Mouse (Mus musculus) ovary, postnatal 10 days (tissue): Measurements from ENCODE around the gene Traf3ip3.
A peak's percentile ranks its signal among the peaks of the same experiment; 100 is the strongest.

ENCODE experiments used
- DNase-seq: peaks from one replicate; pipeline ENCODE4 v3.0.0; 2022; ENCODE audit warnings: low spot score

Traf3ip3 gene

DNA sequence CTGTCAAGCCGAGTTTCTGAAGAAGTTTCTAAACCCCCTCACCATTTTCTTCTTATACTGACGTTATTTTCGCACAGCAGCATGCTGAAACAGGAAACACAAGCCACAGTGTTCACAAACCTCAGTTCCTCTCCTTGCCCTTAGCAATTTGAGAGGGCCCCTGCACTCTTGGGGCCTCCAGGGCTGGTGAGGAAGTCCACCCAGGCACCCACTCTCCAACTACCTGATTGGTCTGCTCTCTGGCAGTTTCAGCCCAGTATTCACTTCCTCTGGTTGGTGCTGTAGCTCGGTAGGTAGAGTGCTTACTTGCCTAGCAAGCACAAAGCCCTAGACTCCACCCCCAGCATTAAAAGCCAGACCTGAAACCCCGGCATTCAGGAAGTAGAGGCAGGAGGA lies at the start of gene Traf3ip3:
Traf3ip3 (minus strand) TSS at position 321 of the 396 bp plus-strand sequence.
- no peak for DNase-seq

DNA sequence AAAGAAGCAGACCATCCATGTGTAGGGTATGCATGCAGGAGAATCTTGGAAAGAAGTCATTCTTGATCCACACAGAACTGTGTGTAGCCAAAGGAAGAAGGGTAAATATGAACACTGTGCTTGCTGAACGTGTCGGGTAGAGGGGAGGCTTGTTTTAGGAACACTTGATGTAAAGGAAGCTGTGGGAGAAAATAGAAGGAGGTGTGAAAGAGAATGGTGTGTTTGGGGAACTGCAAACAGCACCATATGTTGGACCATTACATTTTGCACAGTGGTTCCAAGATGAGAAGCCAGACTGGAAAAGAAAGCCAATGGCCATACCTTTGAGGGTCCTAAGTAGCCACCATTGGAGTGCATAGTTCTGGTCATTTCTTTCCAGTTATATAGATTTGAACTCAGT lies 48.5 kb upstream of the Traf3ip3 start:
- DNase-seq, result no peak

DNA sequence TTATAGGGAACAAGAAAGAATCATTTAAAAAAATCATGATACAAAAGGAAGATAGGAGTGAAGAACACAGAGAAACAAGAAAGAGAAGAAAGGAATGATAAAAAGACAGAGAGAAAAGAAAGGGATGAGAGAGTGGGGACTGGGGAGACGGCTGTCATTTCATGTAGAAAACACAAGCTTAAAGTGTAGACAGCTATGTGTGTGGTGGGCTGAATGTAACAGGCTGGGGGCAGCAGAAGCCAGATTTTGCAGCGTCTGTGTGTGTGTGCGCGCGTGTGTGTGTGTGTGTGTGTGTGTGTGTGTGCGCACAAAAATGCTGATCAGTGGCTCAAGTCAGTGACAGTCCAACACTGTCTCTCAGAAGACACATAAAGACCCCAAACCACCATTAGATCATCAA lies 42.7 kb upstream of the Traf3ip3 start:
- no peak for DNase-seq

DNA sequence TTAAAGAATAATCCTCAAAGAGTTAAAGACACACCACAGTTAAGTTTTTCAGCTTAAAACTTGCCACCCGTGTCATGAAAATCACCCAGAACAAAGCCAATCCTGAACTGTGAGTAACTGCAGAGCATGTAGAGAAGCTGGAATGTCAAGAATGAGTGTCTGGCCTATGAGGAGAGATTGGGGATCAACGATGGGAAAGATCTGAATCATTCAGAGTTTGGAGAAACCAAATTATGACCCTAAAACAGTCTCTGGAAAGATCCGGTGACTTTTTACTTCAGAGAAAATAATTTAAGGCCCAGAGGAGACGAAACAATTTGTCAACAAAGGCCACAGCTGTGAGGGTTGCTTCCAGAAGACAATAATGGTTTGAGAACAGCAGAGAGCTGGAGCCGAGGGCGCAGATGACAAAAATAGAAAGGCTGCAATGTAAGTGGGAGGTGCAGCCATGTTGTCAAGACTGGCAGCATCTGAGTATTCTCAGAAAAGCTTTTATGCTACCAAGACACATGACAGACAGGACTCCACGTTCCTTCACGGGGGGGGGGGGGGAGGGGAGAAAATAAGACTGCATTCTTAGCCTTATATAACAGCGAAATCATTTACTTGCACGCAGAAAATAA lies 42.2 kb upstream of the Traf3ip3 start:
- DNase-seq, result no peak

DNA sequence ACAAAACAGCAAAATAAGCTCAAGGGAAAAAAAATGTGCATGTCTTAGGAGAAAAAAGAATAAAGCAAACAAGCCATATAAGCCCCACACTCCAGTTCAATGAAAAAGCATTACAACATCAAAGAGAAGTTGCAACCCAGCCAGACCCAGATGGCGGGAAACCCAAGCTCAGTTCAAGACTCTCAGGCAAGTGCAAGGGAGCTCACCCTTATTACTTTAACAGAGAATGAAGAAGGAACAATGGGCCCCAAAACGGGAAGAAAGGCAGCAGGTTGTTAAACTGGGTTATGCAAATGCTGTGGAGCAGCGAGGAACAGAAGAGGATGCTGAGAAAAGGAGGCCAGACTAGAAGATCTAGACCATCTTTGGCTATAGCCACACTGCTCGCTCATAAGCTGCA lies 41.4 kb upstream of the Traf3ip3 start:
- no peak for DNase-seq

DNA sequence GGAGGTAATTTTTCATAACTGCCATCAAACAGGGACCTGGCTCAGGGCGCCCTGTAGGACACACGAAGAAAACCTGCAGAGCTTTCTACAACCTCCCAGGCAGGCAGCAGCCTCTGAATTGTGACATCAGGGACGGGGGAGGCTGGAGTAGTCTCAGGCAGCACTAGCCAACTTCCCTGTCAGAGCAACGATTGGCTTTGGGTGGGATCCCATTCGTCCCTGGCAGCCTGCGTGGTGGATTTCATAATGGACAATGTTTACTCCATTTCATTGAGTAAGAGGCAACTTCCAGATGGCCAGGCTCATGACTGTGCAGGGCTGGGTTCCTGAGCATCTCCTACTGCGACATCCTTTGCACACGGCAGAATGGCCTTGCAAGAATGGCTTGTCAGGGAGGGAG lies 40.7 kb upstream of the Traf3ip3 start:
- peak; percentile 49 for DNase-seq

DNA sequence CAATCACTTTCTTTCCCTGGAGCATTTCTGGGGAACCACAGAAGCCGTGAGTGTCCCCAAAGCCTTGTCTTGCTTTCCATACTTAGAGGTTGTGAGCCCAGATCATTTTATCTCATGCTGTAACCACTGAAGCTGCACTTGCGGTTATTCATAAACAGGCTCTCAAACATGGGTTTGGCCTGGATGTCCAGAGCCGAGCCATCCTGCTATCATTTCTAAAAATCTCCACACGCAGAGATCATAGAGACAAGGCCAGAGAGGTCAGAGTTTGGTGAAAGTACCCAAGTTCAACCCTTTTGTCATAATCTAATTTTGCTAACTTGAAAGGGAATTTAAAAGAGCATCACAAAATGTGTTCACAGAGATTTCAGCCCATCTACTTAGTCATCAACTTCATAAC lies 39.9 kb upstream of the Traf3ip3 start:
- no peak for DNase-seq

DNA sequence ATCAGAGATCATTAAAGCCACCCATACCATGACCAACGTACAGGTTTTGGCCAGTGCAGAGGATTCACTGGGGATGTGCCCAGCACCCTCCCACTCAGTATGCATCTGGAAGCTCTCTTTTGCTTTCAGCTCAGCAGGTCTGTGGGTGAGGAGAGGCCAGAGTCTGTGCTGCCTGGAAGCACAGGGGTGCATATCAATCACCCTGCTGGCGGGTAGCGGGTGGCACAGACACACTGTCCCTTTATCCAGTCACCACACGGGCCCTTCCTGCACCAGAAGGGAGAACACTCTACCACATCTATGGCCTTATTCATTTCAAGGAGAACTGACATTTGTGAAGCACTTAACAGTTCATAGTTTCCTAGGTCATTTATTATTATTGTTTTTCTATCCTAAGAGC lies 36.9 kb upstream of the Traf3ip3 start:
- DNase-seq, result no peak

DNA sequence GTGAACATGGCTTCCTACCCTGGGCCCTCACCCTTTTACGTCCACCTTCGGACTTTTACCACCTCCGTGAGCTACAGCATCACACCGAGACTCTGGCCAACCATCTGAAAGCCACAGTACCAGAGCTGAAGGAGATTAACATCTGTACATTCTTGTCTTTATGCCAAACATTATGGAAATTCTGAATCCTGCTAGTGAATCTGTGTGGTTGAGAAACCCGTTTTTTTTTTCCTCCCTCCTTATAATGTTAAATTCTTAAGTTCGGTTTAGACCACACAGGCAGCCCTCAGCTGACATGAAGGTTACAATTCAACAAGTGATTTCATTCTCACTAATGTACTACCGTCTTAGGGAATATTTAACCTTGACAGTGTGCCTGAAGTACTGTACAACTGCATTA lies 33.4 kb upstream of the Traf3ip3 start:
- DNase-seq, result no peak

DNA sequence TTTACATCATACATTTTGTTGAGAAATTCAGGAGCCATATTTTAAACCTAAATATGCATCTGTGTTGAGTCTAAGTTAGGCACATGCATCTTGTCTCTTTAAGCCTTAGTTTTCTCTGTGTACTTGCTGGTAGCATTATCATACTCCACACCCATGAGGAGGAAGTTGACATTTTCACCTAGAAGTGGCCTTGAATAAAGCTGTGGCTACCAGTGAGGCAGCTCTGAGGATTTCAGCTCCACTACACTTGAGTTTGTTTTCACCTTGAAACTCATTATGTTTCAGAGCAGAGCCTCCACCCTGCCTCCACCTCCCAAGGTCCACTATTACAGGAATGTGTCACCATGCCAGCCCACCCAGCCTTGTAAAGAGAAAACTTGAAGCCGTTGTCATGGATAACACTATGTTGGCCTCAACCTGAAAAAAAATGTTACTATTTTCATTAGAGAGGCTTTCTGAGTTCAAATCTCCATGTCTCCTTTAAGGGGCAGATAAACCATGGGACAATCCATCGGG lies 32.7 kb upstream of the Traf3ip3 start:
- no peak for DNase-seq

DNA sequence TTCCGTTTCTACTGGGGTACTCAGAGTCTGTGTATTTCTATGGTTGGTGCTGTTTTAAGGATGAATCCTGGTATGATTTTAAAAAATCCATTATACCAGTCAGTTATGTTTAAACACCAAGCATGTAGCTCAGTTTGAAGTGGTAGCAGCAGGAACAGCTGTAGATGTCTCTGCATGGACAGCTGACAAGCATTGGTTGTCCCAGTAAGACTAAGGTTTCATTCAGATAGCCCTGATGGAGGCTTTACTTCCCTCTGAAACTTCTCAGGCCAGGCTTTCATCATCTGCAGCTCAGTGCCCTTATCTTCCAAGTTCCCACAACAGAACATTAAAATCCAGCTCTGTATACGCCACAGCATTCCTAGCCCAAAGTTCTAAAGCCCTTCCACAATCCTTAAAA lies 31.2 kb upstream of the Traf3ip3 start:
- DNase-seq, result no peak

DNA sequence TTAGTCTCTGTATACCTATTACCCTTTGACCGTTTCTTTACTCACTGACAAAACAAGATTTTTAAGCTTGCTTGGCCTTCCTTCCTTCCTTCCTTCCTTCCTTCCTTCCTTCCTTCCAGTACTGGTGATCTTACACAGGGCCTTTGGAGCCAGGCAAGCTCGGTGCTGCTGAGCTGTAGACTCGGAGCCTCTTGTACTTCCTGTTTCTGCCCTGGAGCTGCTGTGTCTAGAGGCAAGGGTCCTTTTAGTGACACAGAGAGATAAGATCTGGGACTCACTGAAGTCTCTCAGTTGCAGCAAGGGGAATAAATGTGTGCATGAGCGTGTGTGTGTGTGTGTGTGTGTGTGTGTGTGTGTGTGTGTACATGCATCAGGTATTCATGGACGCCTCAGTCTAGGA lies 29.4 kb upstream of the Traf3ip3 start:
- DNase-seq, result no peak

DNA sequence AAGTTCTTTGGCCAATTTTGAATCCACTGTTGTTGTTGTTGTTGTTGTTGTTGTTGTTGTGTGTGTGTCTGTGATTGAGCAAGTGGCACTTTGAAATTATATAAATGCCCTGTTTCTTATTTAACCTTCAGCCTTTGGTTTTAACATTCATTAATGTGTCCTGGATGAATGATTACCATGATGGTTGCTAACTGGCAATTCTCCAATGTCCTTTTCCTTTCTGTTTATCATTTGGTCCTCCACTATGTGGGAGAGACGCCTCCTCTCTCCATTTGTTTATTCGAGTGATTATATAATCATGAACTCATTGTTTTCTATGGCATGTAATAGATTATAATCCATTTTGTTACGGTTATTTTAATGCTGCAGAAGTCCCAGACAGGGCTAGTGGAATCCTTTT lies 29.0 kb upstream of the Traf3ip3 start:
- DNase-seq, result no peak

DNA sequence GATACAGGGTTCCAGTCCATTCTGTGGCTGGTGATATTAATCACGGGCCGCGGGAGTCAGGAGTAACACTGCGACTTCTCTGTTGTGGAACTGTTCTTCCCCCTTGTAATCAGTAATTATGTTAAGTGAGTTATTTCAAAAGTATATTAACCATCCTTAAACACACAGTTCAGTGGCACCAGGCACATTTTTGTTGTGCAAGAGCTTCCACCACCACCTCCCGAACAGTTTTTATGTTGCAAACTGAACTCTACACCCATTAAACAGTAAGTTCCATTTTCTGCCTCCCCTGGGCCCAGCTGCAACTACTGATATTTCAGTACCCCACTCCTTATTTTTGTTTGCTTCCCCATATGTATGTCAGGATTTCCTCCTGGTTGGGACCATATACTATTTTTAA lies 28.1 kb upstream of the Traf3ip3 start:
- DNase-seq, result no peak

DNA sequence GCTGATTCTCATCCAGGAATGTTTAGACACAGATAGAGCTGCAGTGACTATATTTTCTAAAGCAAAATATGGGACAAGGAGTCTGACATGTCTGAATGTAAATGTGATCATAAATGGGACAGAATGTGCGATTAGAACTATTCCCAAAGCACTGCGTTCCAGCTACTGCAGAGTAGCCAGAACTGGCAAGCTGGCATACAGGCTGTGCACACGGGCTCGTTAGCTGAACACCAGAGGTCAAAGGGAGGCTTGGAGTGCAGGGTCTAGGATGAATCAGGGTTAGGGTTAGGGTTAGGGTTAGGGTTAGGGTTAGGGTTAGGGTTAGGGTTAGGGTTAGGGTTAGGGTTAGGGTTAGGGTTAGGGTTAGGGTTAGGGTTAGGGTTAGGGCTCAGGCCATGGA lies 26.0 kb upstream of the Traf3ip3 start:
- DNase-seq, result no peak

DNA sequence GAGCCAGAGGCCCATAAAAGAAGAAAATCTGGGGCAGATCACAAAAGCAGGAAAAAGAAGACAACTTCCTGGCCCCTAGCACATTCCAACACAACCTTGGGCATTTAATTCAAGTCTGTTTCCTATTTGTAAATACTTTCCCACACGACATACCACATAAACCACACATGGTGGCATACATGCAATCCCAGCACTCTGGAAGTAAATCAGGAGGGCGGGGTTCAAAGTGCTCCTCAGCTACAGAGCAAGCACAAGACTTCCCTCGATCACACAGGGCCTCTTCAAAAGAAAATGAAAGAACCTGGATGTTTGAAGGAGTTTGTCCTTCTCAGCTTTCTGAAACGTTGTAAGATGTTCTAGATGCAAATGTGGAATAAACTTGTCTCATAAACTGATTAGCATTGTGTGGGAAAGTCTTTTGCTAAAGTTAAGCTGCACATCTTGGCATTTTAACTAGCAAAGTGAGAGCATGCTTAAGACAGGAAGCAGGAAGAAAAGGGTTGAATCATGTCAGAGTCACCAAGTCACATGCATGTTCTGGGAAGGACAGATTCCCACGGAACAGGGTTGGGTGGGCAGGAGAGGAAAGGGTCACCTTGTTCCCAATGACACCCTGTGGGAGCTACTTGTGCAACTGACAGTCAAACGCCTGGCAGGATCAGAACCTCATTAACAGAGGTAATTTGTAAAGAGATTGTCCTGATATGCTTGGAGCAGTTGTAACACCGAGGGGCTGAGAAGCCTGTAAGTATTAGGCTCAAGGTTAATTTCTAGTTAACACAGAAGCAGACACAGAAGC lies 25.4 kb upstream of the Traf3ip3 start:
- no peak for DNase-seq

DNA sequence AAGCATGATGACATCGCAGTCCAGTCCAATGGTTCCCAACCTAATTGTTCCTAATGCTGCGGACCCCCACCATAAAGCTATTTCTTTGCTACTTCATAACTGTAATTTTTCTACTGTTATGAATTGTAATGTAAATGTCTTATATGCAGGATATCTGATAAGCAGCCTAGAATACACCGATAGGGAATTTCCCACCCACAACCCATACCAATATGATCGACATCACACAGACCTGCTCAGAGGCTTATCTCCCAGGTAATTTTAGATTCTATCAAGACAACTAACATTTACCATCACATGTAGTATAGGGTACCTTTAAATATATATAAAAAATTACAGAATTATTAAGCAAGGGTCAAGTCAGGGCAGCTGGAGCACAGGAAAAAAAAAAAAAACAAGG lies 24.6 kb upstream of the Traf3ip3 start:
- DNase-seq, result no peak

DNA sequence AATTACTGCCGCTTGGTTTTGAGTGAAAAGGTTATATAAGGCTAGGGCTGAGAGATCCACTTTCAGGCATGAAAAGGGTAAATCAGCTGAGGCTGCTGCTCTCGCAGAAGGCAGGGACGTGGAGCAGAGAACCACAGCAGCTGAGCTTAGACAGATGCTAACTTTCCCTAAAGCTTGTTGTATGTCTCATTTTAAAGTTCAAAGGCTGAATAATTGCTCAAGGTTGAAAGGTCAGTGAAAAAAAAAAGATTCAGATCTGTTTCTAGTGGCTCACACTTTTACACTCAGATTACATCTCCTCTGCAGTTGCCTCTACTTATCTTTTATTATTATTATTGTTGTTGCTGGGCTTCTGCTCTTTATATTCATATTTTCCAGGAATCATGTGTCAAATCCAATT lies 24.0 kb upstream of the Traf3ip3 start:
- DNase-seq, result no peak

DNA sequence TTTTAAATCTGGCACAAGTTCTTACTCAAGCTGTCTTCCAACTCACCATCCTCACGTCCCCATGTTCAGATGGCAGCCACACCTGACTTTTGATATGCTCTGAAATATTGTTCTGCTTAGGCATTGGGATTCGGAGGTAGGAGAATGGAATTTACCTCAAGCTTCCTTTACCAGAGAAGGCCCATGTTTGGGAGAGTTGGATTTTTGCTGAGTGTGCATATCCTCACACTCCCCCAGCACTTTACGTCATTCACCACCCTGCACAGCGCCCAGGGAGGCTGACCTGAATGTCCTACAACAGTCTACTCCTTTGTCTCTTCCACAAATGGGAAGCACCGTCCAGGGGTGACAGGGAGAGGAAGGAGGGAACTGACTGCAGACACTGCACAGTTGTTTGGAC lies 18.9 kb upstream of the Traf3ip3 start:
- DNase-seq, result no peak

DNA sequence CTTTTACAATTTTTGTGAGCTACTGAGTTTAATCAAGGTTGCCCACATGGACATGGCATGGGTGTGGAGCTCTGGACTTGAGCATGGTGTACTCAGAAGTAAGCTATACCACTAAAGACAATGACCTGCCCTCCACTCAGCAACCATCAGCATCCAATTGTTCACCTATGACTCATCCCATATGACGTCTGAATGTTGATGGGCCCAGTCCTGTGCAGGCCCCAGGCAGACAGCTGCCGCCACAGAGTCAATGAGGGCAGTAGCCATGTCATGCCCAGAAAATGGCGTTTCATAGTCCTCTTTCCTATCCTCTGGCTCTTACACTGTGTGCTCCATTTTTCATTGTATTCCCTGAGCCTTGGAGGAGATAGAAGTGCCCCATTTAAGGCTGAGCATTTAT lies 14.5 kb upstream of the Traf3ip3 start:
- no peak for DNase-seq

DNA sequence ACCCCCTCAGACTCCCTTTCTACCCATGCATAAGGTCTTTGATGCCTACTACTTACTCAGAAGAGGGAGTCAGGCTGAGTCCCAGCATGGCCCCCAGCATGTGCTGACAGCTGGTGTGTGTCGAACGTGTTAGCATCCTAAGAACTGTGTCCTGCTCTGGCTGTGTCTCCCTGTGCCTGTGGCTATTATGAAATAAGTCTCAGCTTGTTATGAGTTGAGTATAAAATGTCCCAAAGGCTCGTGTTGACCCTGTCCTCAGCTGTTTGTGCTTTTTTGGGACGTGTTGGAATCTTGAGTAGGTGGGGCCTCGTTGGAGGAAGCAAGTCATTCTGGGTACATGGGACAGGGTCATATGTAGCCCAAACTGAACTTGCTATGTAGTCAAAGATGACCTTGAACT lies 12.6 kb upstream of the Traf3ip3 start:
- DNase-seq, result no peak

DNA sequence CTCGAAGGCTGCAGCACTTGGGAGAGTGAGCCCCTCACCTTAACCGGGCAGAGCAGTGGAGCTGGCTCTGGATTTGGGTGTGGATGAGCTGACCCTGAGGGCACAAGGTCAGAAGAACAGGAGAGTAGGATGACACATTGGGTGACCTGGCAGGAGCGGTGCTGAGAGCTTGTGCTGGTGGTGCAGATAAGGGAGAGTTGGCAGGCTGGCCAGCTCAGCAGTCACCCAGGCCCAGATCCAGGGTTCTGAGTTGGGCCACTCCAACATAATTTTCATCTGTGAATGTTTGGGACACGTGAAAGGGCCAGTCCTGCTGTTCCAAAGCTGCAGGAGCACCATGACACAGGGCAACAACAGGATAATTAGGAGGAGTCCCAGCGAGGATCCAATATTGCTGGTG lies 9.9 kb upstream of the Traf3ip3 start:
- no peak for DNase-seq

DNA sequence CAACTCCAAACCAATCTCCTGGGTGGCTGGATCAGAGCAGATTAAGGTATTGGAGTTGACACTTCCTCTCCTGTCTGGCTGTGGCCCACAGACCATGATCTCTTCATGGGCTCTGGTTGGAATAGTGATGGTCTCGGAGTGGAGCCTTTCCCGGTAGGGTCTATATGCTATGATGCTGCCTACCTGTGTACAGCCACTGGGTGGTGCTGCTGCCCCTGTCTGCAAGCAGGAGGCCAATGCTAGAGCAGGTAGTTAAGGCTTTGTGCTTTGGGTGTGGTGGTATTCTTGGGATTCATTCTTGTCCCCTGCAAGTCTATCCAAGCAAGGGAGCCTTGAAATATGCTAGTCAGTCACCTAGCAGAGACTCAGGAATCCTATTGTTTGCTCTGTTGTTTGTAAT lies 6.7 kb upstream of the Traf3ip3 start:
- DNase-seq, result no peak

DNA sequence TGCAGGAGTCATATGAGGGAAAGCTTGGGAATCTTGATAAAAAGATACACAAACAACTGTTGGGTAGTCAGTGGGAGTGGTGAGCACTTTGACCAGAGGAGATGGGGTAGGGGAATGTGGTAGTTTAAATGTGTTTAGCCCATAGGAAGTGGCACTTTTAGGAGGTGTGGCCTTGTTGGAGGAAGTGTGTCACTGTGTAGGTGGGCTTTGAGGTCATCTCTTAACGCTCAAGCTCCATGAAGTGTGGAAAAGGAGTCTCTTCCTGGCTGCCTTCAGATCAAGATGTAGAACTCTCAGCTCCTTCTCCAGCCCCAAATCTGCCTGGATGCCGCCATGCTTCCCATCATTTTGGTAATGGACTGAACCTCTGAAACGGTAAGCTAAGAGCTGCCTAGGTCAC lies 6.0 kb upstream of the Traf3ip3 start, which contains the start of gene Lamb3:
Lamb3 (plus strand) TSS at position 197 of the 400 bp plus-strand sequence.
- no peak for DNase-seq
